23 mouse cellular contexts compared by ENCODE assay signal in genomic region chr8:78110003-78110649, GRCm38 (mm10).
DNase-seq lines count a peak whose midpoint lies in the region; ATAC-seq and TF ChIP-seq lines count a peak whose summit lies in the region.
"Had no signal": no experiment of that assay in that cellular context is flagged by ENCODE, and none has a peak within 500 bp of the region (broad histone marks: within the 10 kb centered on the region; RNA-seq: fewer than 3 reads in every experiment).

No protein-coding gene starts in this region.

- no peak overlapping the region for H3K4me3 ChIP-seq in liver, embryonic 11.5 days (ENCODE audit: low read depth, low read length)
- no peak overlapping the region for H3K4me3 ChIP-seq in ES-E14 (ENCODE audit: insufficient read depth in 1 of 2, low read depth in 1 of 2, low read length in 2 of 2, poor library complexity in 1 of 2, severe bottlenecking in 1 of 2)
- H3K4me3 ChIP-seq in hindbrain, embryonic 13.5 days: no peak overlapping the region
- H3K4me3 ChIP-seq: embryonic facial prominence, embryonic 13.5 days; erythroblast, embryonic 14.5 days; forebrain, embryonic 12.5 days; heart, embryonic 15.5 days; hindbrain, embryonic 15.5 days; intestine, embryonic 15.5 days; left cerebral cortex, adult 2 months; midbrain, embryonic 13.5 days had no signal

- H3K36me3 ChIP-seq in liver, embryonic 11.5 days (ENCODE audit: control insufficient read depth, insufficient read depth, low read length): no peaks in the 10 kb centered on the region
- H3K36me3 ChIP-seq in ES-E14 (ENCODE audit: control insufficient read depth, insufficient read depth, low read length, poor library complexity, severe bottlenecking): no peaks in the 10 kb centered on the region
- no peaks in the 10 kb centered on the region for H3K36me3 ChIP-seq in hindbrain, embryonic 13.5 days
- H3K36me3 ChIP-seq: embryonic facial prominence, embryonic 13.5 days; forebrain, embryonic 12.5 days; heart, embryonic 15.5 days; hindbrain, embryonic 15.5 days; intestine, embryonic 15.5 days; midbrain, embryonic 13.5 days had no signal

- H3K27me3 ChIP-seq in liver, embryonic 11.5 days (replicated peaks; ENCODE audit: control insufficient read depth, insufficient read depth, low read length): no peaks in the 10 kb centered on the region
- H3K27me3 ChIP-seq in hindbrain, embryonic 13.5 days: no peaks in the 10 kb centered on the region
- H3K27me3 ChIP-seq: embryonic facial prominence, embryonic 13.5 days; heart, embryonic 15.5 days; intestine, embryonic 15.5 days; midbrain, embryonic 13.5 days had no signal

- no peak overlapping the region for H3K27ac ChIP-seq in liver, embryonic 11.5 days (ENCODE audit: low read depth, low read length)
- no peak overlapping the region; the same call in 1 of the 2 replicates for H3K27ac ChIP-seq in ES-E14 (ENCODE audit: insufficient read depth, low read depth, low read length, poor library complexity, severe bottlenecking)
- no peak overlapping the region for H3K27ac ChIP-seq in hindbrain, embryonic 13.5 days
- H3K27ac ChIP-seq: embryonic facial prominence, embryonic 13.5 days; forebrain, embryonic 12.5 days; heart, embryonic 15.5 days; hindbrain, embryonic 15.5 days; intestine, embryonic 15.5 days; left cerebral cortex, adult 2 months; midbrain, embryonic 13.5 days had no signal

- in situ Hi-C loops in ES-E14 (cut with MboI; ENCODE audit: low sequenced_read_pairs in 2 of 2, unreplicated experiment in 2 of 2): no loop called here

- no peak; the same call in 1 of the 2 replicates for ATAC-seq in liver, embryonic 11.5 days (replicated peaks; ENCODE audit: low FRiP score)
- no peak for ATAC-seq in hindbrain, embryonic 13.5 days (ENCODE audit: low FRiP score)
- ATAC-seq: intestine, embryonic 15.5 days; midbrain, embryonic 13.5 days had no signal

- WGBS in liver, embryonic 11.5 days: 67% methylated on average over 3 of the region's 3 CpGs
- 91% methylated on average over 3 of the region's 3 CpGs for WGBS in hindbrain, embryonic 13.5 days

- no peak overlapping the region for H3K4me2 ChIP-seq in liver, embryonic 11.5 days
- H3K4me2 ChIP-seq in hindbrain, embryonic 13.5 days: no peak overlapping the region
- H3K4me2 ChIP-seq: embryonic facial prominence, embryonic 13.5 days; forebrain, embryonic 12.5 days; heart, embryonic 15.5 days; hindbrain, embryonic 15.5 days; intestine, embryonic 15.5 days; lung, embryonic 14.5 days; midbrain, embryonic 13.5 days had no signal

- no peaks in the 10 kb centered on the region for H3K4me1 ChIP-seq in liver, embryonic 11.5 days (replicated peaks; ENCODE audit: control insufficient read depth, insufficient read depth, low read length)
- peaks cover 15 to 16% of the 10 kb centered on the region in 2 experiments; a peak in 3 of 4 replicates for H3K4me1 ChIP-seq in ES-E14 (ENCODE audit: control insufficient read depth in 2 of 2, insufficient read depth in 2 of 2, low read length in 2 of 2, poor library complexity in 1 of 2)
- no peaks in the 10 kb centered on the region for H3K4me1 ChIP-seq in hindbrain, embryonic 13.5 days (replicated peaks)
- H3K4me1 ChIP-seq: forebrain, embryonic 12.5 days; heart, embryonic 15.5 days; intestine, embryonic 15.5 days; midbrain, embryonic 13.5 days had no signal

- peak; percentile 10 for DNase-seq in liver
- DNase-seq in liver, embryonic 11.5 days (ENCODE audit: low spot score): no peak
- no peak for DNase-seq in ES-E14 (ENCODE audit: low read depth, low spot score)
- DNase-seq in brain, adult 2 months (ENCODE audit: low read depth, low spot score): peak; percentile 10
- DNase-seq in testis, postnatal 10 days (ENCODE audit: low spot score): no peak
- no peak for DNase-seq in heart, adult 11 months
- DNase-seq: adrenal gland, postnatal 25 days; cerebellum, adult 18-20 months; cerebellum, postnatal 14 days; heart, postnatal 4 days; kidney, postnatal 36 days; lung, embryonic 14.5 days; thymus, adult 2 months; thymus, postnatal 4 days had no signal

- H3K9ac ChIP-seq in liver, embryonic 11.5 days (ENCODE audit: low read depth, low read length): no peak overlapping the region
- no peak overlapping the region for H3K9ac ChIP-seq in ES-E14 (ENCODE audit: insufficient read depth, low read depth, low read length, poor library complexity, severe bottlenecking)
- no peak overlapping the region for H3K9ac ChIP-seq in hindbrain, embryonic 13.5 days
- H3K9ac ChIP-seq: embryonic facial prominence, embryonic 13.5 days; forebrain, embryonic 12.5 days; heart, embryonic 15.5 days; hindbrain, embryonic 15.5 days; intestine, embryonic 15.5 days; lung, embryonic 14.5 days; midbrain, embryonic 13.5 days had no signal

- H3K9me3 ChIP-seq in liver, embryonic 11.5 days (ENCODE audit: control insufficient read depth, low read length): no peaks in the 10 kb centered on the region
- H3K9me3 ChIP-seq in ES-E14 (ENCODE audit: control insufficient read depth, insufficient read depth, low read depth, low read length): no peaks in the 10 kb centered on the region
- no peaks in the 10 kb centered on the region for H3K9me3 ChIP-seq in hindbrain, embryonic 13.5 days
- H3K9me3 ChIP-seq: embryonic facial prominence, embryonic 13.5 days; forebrain, embryonic 12.5 days; heart, embryonic 15.5 days; hindbrain, embryonic 15.5 days; intestine, embryonic 15.5 days; midbrain, embryonic 13.5 days had no signal

TF ChIP-seq in ES-E14, 5 proteins besides CTCF, POLR2A, EP300 and RAD21:
- TF ChIP-seq HCFC1 (IDR thresholded peaks at IDR 0.05; ENCODE audit: borderline replicate concordance, insufficient read depth, low read length) (no peak), ZC3H11A (IDR thresholded peaks at IDR 0.05; ENCODE audit: borderline replicate concordance, low read depth, low read length) (no peak), MAFK (IDR thresholded peaks at IDR 0.05; ENCODE audit: insufficient read depth, low read depth, low read length) (peak; percentile 100)

Comparison
In these comparisons a context has a peak if more than half of its experiments do, and no peak if none do; other contexts are left out.
1. DNase-seq: peak in liver (single experiment) and brain, adult 2 months (single experiment); none in liver, embryonic 11.5 days (single experiment), ES-E14 (single experiment), testis, postnatal 10 days (single experiment) and heart, adult 11 months (single experiment).